Mouse (Mus musculus) lung, embryonic 16.5 days (tissue): ENCODE results near the gene Slc8a1. TPM values are rescaled to one million over a fixed set of nuclear protein-coding genes. Genes with fewer than 3 reads are reported as not detected.

Experiments
- ATAC-seq: fragments of 200-750 bp; cut with Nextera tagmentation; 2 replicates; pipeline ENCODE4 v1.8.0; 2017; ENCODE audit warnings: low read depth, mild to moderate bottlenecking, moderate library complexity
- H3K27ac ChIP-seq: fragments of 300-500 bp; sonication (generic); 2 replicates; pipeline ENCODE4 v1.5.1; 2014; ENCODE audit warnings: mild to moderate bottlenecking, control low read depth, low read length
- H3K27me3 ChIP-seq: fragments of 300-500 bp; sonication (generic); 2 replicates; pipeline ENCODE4 v1.6.1; 2014; ENCODE audit warnings: low read depth, low read length, mixed read lengths; ENCODE audit not compliant: control insufficient read depth, insufficient read depth
- H3K36me3 ChIP-seq: fragments of 300-500 bp; sonication (generic); 2 replicates; pipeline ENCODE4 v1.6.1; 2014; ENCODE audit warnings: low read length; ENCODE audit not compliant: control insufficient read depth, insufficient read depth
- H3K4me1 ChIP-seq: fragments of 300-500 bp; sonication (generic); replicated peaks from 2 replicates; pipeline ENCODE4 v1.6.1; 2014; ENCODE audit warnings: low read length, mixed read lengths; ENCODE audit not compliant: control insufficient read depth, insufficient read depth
- H3K4me2 ChIP-seq: fragments of 300-500 bp; sonication (generic); 2 replicates; pipeline ENCODE4 v1.6.1; 2014; ENCODE audit warnings: low read depth, low read length, control low read depth
- H3K4me3 ChIP-seq: fragments of 300-500 bp; sonication (generic); 2 replicates; pipeline ENCODE4 v1.5.1; 2014; ENCODE audit warnings: mild to moderate bottlenecking, low read length, control low read depth
- H3K9ac ChIP-seq: fragments of 300-500 bp; sonication (generic); 2 replicates; pipeline ENCODE4 v1.6.1; 2014; ENCODE audit warnings: low read length, control low read depth
- H3K9me3 ChIP-seq: fragments of 300-500 bp; sonication (generic); 2 replicates; pipeline ENCODE4 v1.6.1; 2016; ENCODE audit warnings: low read length; ENCODE audit not compliant: control insufficient read depth
- WGBS: fragments of 180-500 bp; shearing (Covaris S2); extraction: QIAGEN DNeasy Blood & Tissue Kit; methylation state at CpG from one replicate; pipeline ENCODE4 v1.1.7; 2014; 5-methylcytosine and 5-hydroxymethylcytosine counted together
- polyA plus RNA-seq: library from polyadenylated mRNA; unstranded; fragments of >200 nt; fragmentation: Nextera tagmentation; extraction: Ambion mirVana; gene quantifications from 2 replicates; pipeline ENCODE4 v1.2.1, GENCODE M21; 2015

Slc8a1 gene
- polyA plus RNA-seq, 1 experiment from 2014 or later, result 5.8 TPM

- Histone ChIP-seq H3K4me1 (0 out of 2 replicates have a peak, but pooled peaks cover 2% of the 10 kb centered on the region), H3K36me3 (peaks cover 4% of the 10 kb centered on the region; the same call in 1 of the 2 replicates), H3K27ac (no peak overlapping the region), H3K9ac (no peak overlapping the region), H3K4me2 (no peak overlapping the region), H3K27me3 (no peaks in the 10 kb centered on the region), H3K9me3 (no peaks in the 10 kb centered on the region), H3K4me3 (no peak overlapping the region)
- WGBS, result 86% methylated on average over 4 of the region's 4 CpGs
- ATAC-seq, result no peak
Measured at GRCm38 (mm10) chr17:81404225-81404624, 334.0 kb downstream of the Slc8a1 start.

DNA sequence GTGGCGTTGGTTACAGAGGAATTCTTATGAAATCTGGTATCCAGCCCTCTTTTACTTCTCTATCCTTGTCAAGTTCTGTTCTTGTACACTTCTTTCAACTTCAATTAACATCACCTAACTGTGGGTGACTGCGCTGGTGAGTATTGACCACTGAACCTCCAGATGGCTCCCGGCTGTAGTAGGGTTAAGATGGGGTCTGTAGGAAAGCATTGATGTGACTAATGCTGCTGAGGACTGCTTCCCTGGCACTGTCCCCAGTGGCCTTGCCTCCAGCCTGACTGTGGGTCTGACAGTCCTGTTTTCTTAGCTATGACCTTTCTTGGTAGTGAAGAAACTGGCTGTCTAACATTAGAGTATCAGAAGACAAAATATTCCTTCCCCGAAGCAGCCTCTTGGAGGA is 335.1 kb downstream of the Slc8a1 start:
- H3K36me3 ChIP-seq, result peaks cover 4% of the 10 kb centered on the region; the same call in 1 of the 2 replicates
- no peak overlapping the region for H3K4me3 ChIP-seq
- 61% methylated on average over 4 of the region's 4 CpGs for WGBS
- H3K9me3 ChIP-seq, result no peaks in the 10 kb centered on the region
- H3K27me3 ChIP-seq, result no peaks in the 10 kb centered on the region
- H3K27ac ChIP-seq, result 0 out of 2 replicates have a peak overlapping the region, but pooled peaks have one; percentile 46
- peak; percentile 75 for ATAC-seq
- no peak overlapping the region for H3K9ac ChIP-seq
- H3K4me2 ChIP-seq, result no peak overlapping the region
- H3K4me1 ChIP-seq, result 0 out of 2 replicates have a peak, but pooled peaks cover 2% of the 10 kb centered on the region

GRCm38 (mm10) chr17:81402636-81403035 is 335.5 kb downstream of the Slc8a1 start:
- WGBS, result 33% methylated on average over 2 of the region's 2 CpGs
- H3K4me1 ChIP-seq, result 0 out of 2 replicates have a peak, but pooled peaks cover 2% of the 10 kb centered on the region
- peak; percentile 91 for ATAC-seq

DNA sequence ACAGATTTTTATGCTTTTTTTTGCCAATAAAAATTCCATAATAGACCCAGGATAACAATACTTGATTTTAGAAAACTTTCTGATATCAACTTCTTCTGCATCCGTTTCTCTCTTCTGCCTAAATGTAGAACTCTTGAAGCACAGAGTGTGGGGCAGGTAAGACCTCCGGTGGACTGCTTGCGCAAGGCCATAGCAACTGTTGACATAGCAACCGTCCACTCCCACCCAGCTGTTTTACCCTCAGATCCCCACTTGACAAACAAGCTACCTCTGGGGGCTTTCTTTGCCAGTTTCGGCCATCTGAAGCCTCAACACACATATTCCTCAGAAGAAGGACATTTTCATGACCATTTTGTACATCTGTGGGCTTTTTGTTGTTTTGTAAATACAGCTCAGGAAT is 337.8 kb downstream of the Slc8a1 start:
- no peaks in the 10 kb centered on the region for H3K27me3 ChIP-seq
- H3K4me1 ChIP-seq, result 0 out of 2 replicates have a peak, but pooled peaks cover 2% of the 10 kb centered on the region
- ATAC-seq, result no peak
- no peak overlapping the region for H3K4me3 ChIP-seq
- H3K9ac ChIP-seq, result no peak overlapping the region
- no peak overlapping the region for H3K4me2 ChIP-seq
- H3K9me3 ChIP-seq, result no peaks in the 10 kb centered on the region
- no peaks in the 10 kb centered on the region for H3K36me3 ChIP-seq
- H3K27ac ChIP-seq, result no peak overlapping the region
- WGBS, result 54% methylated on average over 5 of the region's 5 CpGs

More at GRCm38 (mm10) chr17:81402636-81403035, 335.5 kb downstream of the Slc8a1 start:
- no peaks in the 10 kb centered on the region for H3K27me3 ChIP-seq
- H3K27ac ChIP-seq, result 0 out of 2 replicates have a peak overlapping the region, but pooled peaks have one; percentile 46
- no peaks in the 10 kb centered on the region for H3K9me3 ChIP-seq
- H3K4me2 ChIP-seq, result no peak overlapping the region
- H3K36me3 ChIP-seq, result no peaks in the 10 kb centered on the region
- no peak overlapping the region for H3K9ac ChIP-seq
- H3K4me3 ChIP-seq, result no peak overlapping the region

DNA sequence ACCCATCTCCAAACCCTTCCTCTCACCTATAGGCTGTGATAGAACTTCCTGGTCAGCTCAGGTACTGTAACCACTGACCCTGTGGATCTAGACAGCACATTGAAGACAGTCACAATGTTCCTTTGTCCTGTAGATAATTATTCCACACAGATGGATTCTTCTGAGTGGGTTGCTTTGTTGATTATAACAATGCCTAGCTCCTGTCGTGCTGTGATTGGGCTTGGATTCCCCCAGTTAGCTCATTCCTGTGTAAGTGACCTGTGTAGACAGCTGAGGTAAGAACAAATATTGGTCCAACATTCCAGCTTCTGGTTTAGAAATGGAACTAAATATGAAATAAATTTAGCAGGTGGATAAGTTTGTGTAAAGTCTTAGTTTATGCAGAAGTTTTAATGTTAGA is 340.7 kb downstream of the Slc8a1 start:
- Histone ChIP-seq H3K9me3 (no peaks in the 10 kb centered on the region), H3K9ac (no peak overlapping the region), H3K27me3 (no peaks in the 10 kb centered on the region), H3K4me1 (peaks cover 6% of the 10 kb centered on the region; the same call in 1 of the 2 replicates), H3K36me3 (no peaks in the 10 kb centered on the region), H3K4me3 (no peak overlapping the region), H3K4me2 (no peak overlapping the region), H3K27ac (no peak overlapping the region)
- no peak for ATAC-seq
- WGBS, result 62% methylated on average over 1 of the region's 1 CpGs

GRCm38 (mm10) chr17:81394124-81394523 is 344.1 kb downstream of the Slc8a1 start:
- H3K27me3 ChIP-seq, result no peaks in the 10 kb centered on the region
- no peak for ATAC-seq
- no peak overlapping the region for H3K27ac ChIP-seq
- H3K4me2 ChIP-seq, result no peak overlapping the region
- H3K9ac ChIP-seq, result no peak overlapping the region
- no peaks in the 10 kb centered on the region for H3K9me3 ChIP-seq
- 50% methylated on average over 2 of the region's 2 CpGs for WGBS
- H3K4me3 ChIP-seq, result no peak overlapping the region
- peaks cover 6% of the 10 kb centered on the region; the same call in 1 of the 2 replicates for H3K4me1 ChIP-seq
- H3K36me3 ChIP-seq, result no peaks in the 10 kb centered on the region

GRCm38 (mm10) chr17:81393040-81393439 is 345.1 kb downstream of the Slc8a1 start:
- ATAC-seq, result peak; percentile 77
- no peak overlapping the region for H3K27ac ChIP-seq
- 41% methylated on average over 4 of the region's 4 CpGs for WGBS
- H3K4me1 ChIP-seq, result peaks cover 6% of the 10 kb centered on the region; the same call in 1 of the 2 replicates
- H3K36me3 ChIP-seq, result no peaks in the 10 kb centered on the region
- H3K9ac ChIP-seq, result no peak overlapping the region
- no peak overlapping the region for H3K4me2 ChIP-seq
- no peaks in the 10 kb centered on the region for H3K9me3 ChIP-seq
- H3K4me3 ChIP-seq, result no peak overlapping the region
- no peaks in the 10 kb centered on the region for H3K27me3 ChIP-seq

DNA sequence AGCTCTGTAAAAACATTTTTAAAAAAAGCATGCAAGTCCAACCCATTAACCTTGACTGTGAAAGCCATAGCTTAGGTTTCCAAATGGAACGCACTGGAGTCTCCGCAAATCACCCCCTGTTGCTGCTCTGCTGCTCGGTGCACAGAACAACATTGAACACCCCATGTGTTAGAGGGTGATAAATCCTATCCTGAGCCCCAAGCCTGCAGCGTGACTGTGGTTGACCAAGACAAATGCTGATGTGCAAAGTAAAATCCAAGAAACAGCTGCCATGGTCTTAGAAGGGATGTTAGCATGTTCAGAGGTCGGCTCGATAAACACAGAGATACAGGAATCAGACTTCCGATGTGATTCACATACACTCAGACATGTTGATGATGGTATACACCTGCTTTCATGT is 346.7 kb downstream of the Slc8a1 start:
- 64% methylated on average over 7 of the region's 7 CpGs for WGBS
- ATAC-seq, result no peak
- peaks cover 6% of the 10 kb centered on the region; the same call in 1 of the 2 replicates for H3K4me1 ChIP-seq
- no peaks in the 10 kb centered on the region for H3K27me3 ChIP-seq
- no peak overlapping the region for H3K27ac ChIP-seq
- no peaks in the 10 kb centered on the region for H3K36me3 ChIP-seq
- no peak overlapping the region for H3K9ac ChIP-seq
- H3K9me3 ChIP-seq, result no peaks in the 10 kb centered on the region
- no peak overlapping the region for H3K4me3 ChIP-seq
- no peak overlapping the region for H3K4me2 ChIP-seq

- no peak overlapping the region for H3K9ac ChIP-seq
- WGBS, result 70% methylated on average over 3 of the region's 3 CpGs
- H3K4me1 ChIP-seq, result peaks cover 6% of the 10 kb centered on the region; the same call in 1 of the 2 replicates
- no peaks in the 10 kb centered on the region for H3K36me3 ChIP-seq
- ATAC-seq, result no peak
- no peaks in the 10 kb centered on the region for H3K27me3 ChIP-seq
- H3K27ac ChIP-seq, result no peak overlapping the region
- H3K4me3 ChIP-seq, result no peak overlapping the region
- H3K9me3 ChIP-seq, result no peaks in the 10 kb centered on the region
- H3K4me2 ChIP-seq, result no peak overlapping the region
Measured at GRCm38 (mm10) chr17:81390790-81391189, 347.4 kb downstream of the Slc8a1 start.
